Mouse (Mus musculus) embryo, embryonic 11.5 days (tissue): Measurements from ENCODE around the gene Trit1.

Experiments used
- DNase-seq: peaks from one replicate; pipeline ENCODE4 v3.0.0-alpha.2; 2012; ENCODE audit warnings: low read depth, low spot score

Trit1 gene

GRCm38 (mm10) chr4:123044842-123045241 is 28.4 kb downstream of the Trit1 start:
- no peak for DNase-seq

DNA sequence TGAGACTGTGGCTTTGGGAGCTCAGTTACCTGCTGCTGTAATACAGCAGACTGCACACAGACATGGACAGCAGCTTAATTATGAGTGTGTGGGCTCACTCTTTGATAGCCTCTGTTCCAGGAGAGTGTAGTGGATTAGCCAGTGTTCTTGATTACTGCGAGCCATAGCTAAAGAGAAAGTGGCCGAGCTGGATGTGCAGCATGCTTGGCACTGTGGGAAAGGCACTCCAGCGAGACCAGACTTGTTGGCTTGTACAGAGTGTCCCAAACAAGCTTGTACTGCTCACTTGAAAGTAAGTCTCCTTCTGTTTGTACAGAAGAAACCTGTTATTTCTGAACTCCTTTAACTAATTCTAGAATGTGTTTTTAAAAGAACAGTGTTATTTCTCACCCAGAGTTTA is 29.9 kb downstream of the Trit1 start:
- no peak for DNase-seq

DNA sequence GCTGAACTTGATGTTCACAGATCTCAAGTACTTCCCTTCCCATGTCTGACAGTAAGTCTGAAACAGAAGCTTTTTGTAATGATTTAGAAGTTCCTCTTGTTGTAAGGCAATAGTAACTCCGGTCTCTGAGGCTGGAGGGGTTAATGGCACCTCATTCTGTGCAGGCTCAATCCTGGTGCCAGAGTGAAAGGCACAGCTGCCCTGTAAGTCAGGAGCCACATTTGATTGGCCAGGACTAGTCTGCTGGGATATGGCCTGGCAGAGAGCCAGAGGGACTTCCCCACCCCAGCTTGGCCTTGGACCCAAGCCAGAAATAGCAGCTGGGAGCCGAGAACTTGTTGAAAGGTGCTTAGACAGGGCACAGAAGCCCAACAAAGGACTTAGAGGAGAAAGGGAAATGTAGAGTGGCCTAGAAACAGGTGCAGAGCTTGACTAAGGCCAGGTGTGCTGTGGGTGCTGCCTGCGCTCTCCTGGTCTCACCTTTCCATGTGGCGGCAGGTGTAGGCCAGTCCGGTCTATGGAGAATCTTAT is 34.3 kb downstream of the Trit1 start:
- peak; percentile 66 for DNase-seq

DNA sequence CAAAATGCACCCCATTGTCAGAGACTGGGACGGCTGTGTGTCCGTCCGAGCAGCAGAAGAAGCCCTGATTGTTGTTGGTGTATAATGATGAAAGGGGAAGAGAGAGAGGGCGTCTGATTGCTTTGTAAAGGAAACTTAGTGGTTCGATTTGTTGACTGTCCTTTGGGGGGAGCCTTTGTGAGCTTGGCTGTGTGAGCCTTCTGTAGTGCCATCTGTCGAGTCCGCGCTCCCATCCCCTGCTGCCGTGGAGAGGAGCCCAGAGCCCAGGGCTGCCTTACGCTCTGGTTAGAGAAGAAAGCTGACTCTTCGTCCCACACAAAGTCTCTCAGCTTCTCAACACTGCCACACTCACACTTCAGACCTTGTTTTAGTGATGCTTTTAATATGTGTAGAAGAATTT is 36.8 kb downstream of the Trit1 start:
- DNase-seq, result no peak

GRCm38 (mm10) chr4:123054172-123054790 is 37.9 kb downstream of the Trit1 start:
- no peak for DNase-seq

DNA sequence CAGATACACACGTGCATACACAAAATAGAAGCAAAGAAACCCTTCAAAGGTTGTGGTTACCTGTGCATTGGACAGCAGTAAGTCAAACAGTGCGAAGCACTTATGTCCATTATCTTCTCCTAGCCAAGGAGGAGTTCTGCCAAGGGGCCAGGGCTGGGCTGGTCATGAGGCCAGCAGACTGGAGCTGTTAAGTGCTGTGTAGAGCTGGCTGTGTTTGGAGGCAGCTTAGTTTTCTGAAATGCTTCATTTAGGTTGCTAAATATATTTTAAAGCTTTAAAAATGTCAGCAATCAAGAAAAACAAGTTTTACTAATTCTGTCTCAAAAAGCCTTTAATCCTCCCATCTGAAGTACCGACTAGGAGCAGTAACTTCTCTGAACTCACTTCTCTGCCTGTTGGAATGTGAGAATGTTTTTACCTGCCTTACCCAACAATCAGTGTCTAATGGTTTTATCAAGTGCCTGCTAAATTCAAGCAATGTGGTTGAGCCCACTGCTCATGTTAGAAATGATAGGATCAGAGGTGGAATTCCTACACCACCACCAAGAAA is 40.2 kb downstream of the Trit1 start:
- DNase-seq, result no peak

DNA sequence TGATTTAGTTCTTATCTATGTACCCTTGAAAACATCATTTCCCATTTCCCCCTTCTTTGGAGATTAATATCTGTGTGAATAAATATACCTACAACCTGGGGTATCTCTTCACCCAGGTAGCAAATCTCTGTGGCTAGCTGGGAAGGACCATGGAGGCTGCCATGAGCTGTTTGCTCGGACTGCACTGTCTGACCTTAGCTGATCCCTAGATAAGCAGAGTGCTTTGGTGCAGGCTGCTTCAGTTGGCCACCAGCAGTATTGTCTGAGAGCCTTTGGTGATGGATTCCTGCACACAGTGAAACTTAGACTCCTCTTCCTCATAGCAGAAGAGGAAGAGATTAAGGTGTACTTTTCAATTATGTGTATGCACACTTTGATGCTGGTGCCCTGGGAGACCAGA is 41.6 kb downstream of the Trit1 start:
- DNase-seq, result no peak

- DNase-seq, result no peak
Observed at GRCm38 (mm10) chr4:123061744-123062143, 45.3 kb downstream of the Trit1 start.

GRCm38 (mm10) chr4:123068646-123069045 is 52.2 kb downstream of the Trit1 start:
- no peak for DNase-seq

GRCm38 (mm10) chr4:123071266-123071966 is 55.0 kb downstream of the Trit1 start:
- no peak for DNase-seq

- DNase-seq, result no peak
Observed at GRCm38 (mm10) chr4:123076928-123077327, 60.5 kb downstream of the Trit1 start.

- DNase-seq, result no peak
Observed at GRCm38 (mm10) chr4:123078231-123078630, 61.8 kb downstream of the Trit1 start.

GRCm38 (mm10) chr4:123080791-123081190 is 64.4 kb downstream of the Trit1 start:
- DNase-seq, result no peak

GRCm38 (mm10) chr4:123082283-123083163 is 66.1 kb downstream of the Trit1 start:
- DNase-seq, result peak; percentile 53

DNA sequence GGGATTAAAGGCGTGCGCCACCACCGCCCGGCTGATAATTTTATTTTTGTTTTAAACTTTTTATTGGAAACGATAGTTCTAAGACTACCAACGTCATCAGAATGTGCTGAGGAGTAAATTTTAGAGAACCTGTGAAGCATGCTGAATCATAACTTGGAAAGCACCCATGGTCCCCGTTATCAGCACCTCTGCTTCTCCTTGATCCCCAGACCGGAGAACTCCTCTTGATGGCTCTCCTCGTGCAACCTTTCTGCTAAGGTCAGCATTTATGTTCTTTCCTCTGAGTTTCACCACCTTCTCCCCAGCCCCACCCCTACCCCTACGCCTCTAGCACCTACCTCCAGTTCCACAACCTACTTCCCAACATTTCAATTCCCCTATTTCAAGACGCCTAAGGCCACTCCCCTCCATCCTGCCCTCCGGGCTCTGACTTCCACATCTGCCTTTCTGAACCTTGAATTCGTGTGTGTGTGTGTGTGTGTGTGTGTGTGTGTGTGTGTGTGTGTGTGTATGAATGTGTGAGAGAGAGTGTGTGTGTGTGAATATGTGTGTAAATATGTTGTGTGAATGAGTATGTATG is 67.0 kb downstream of the Trit1 start:
- DNase-seq, result no peak

DNA sequence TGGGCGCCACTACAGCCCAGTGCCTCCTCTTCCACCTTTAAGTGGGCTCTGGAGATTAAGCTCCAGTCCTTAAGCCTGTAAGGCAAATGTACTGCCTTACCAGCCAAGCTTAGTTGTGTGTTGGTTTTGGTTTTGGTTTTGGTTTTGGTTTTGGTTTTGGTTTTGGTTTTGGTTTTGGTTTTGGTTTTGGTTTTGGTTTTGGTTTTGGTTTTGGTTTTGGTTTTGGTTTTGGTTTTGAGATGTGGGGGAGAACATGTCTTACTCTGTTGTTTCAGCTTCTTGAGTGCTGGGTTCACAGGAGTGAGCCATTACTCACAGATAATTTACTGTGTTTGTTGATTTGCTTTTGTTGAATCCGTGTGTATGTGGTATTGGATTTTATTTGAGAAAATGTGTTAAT is 68.9 kb downstream of the Trit1 start:
- no peak for DNase-seq

- no peak for DNase-seq
Observed at GRCm38 (mm10) chr4:123086381-123086780, 70.0 kb downstream of the Trit1 start.

- no peak for DNase-seq
Observed at GRCm38 (mm10) chr4:123092621-123093020, 76.2 kb downstream of the Trit1 start.

- no peak for DNase-seq
Observed at GRCm38 (mm10) chr4:123093064-123093776, 76.8 kb downstream of the Trit1 start.

- DNase-seq, result no peak
Observed at GRCm38 (mm10) chr4:123093869-123094268, 77.5 kb downstream of the Trit1 start.
